Mouse (Mus musculus): ENCODE results near the gene Prrx1.

The Prrx1 gene

GRCm38 (mm10) chr1:163273132-163273531 lies 40.4 kb downstream of the Prrx1 start:
- no peak for DNase-seq (ENCODE audit: low read depth, low spot score)

- DNase-seq (ENCODE audit: low read depth, low spot score), result no peak
These were observed 46.5 kb downstream of the Prrx1 start for GRCm38 (mm10) chr1:163266853-163267538.

GRCm38 (mm10) chr1:163257298-163257697 lies 56.2 kb downstream of the Prrx1 start:
- DNase-seq (ENCODE audit: low read depth, low spot score), result no peak

GRCm38 (mm10) chr1:163255884-163256283 lies 57.6 kb downstream of the Prrx1 start:
- no peak for DNase-seq (ENCODE audit: low read depth, low spot score)

GRCm38 (mm10) chr1:163252796-163253195 lies 60.7 kb downstream of the Prrx1 start:
- no peak for DNase-seq (ENCODE audit: low read depth, low spot score)

GRCm38 (mm10) chr1:163252331-163252730 lies 61.2 kb downstream of the Prrx1 start:
- DNase-seq (ENCODE audit: low read depth, low spot score), result no peak

- no peak for DNase-seq (ENCODE audit: low read depth, low spot score)
These were observed 61.7 kb downstream of the Prrx1 start for GRCm38 (mm10) chr1:163251766-163252165.

GRCm38 (mm10) chr1:163238950-163239349 lies 74.6 kb downstream of the Prrx1 start:
- DNase-seq (ENCODE audit: low read depth, low spot score), result peak; percentile 76

- no peak for DNase-seq (ENCODE audit: low read depth, low spot score)
These were observed 82.3 kb downstream of the Prrx1 start for GRCm38 (mm10) chr1:163231230-163231629.

- DNase-seq (ENCODE audit: low read depth, low spot score), result no peak
These were observed 87.2 kb downstream of the Prrx1 start for GRCm38 (mm10) chr1:163226271-163226670.

- no peak for DNase-seq (ENCODE audit: low read depth, low spot score)
These were observed 91.7 kb downstream of the Prrx1 start for GRCm38 (mm10) chr1:163221767-163222166.

GRCm38 (mm10) chr1:163208919-163209867 lies 104.3 kb downstream of the Prrx1 start:
- no peak for DNase-seq (ENCODE audit: low read depth, low spot score)

GRCm38 (mm10) chr1:163198767-163199166 lies 114.7 kb downstream of the Prrx1 start:
- DNase-seq (ENCODE audit: low read depth, low spot score), result no peak

- DNase-seq (ENCODE audit: low read depth, low spot score), result no peak
These were observed 115.5 kb downstream of the Prrx1 start for GRCm38 (mm10) chr1:163198059-163198458.

Data from forelimb bud, embryonic 11.5 days (tissue).